Comparison of ENCODE assay signal across 8 mouse cellular contexts in genomic region chr11:51817756-51818155, GRCm38 (mm10). TPM values are rescaled to one million over a fixed set of nuclear protein-coding genes. Genes with fewer than 3 reads are reported as not detected.
A peak's percentile ranks its signal among the peaks of the same experiment; 100 is the strongest.
DNase-seq lines count a peak whose midpoint lies in the region; ATAC-seq and TF ChIP-seq lines count a peak whose summit lies in the region.

No protein-coding gene starts in this region.

- peak; percentile 90 for DNase-seq in neural tube, embryonic 10.5 days (ENCODE audit: extremely low spot score, low spot score)
- DNase-seq in cerebellum, adult 18-20 months, result peak; percentile 80 to 87
- DNase-seq in frontal cortex, postnatal 36 days (ENCODE audit: low spot score in 2 of 2), result peak; percentile 83 to 86
- DNase-seq in kidney, adult 8-10 months, result peak; percentile 79 to 91
- DNase-seq in limb, embryonic 14.5 days (ENCODE audit: low spot score), result peak; percentile 87
- DNase-seq in neural tube, embryonic 11.5 days (ENCODE audit: low spot score), result peak; percentile 82

- no peaks in the 10 kb centered on the region for H3K27me3 ChIP-seq in neural tube, embryonic 15.5 days (replicated peaks)
- H3K27me3 ChIP-seq in limb, embryonic 14.5 days (ENCODE audit: control insufficient read depth, insufficient read depth, low read length), result no peaks in the 10 kb centered on the region
- H3K27me3 ChIP-seq in neural tube, embryonic 11.5 days (ENCODE audit: control insufficient read depth, insufficient read depth, low read length), result no peaks in the 10 kb centered on the region
- no peaks in the 10 kb centered on the region for H3K27me3 ChIP-seq in testis, adult 2 months (ENCODE audit: control insufficient read depth, insufficient read depth, low read length)

- no peak overlapping the region for H3K27ac ChIP-seq in neural tube, embryonic 15.5 days (replicated peaks)
- H3K27ac ChIP-seq in limb, embryonic 14.5 days (replicated peaks; ENCODE audit: low read depth, low read length), result no peak overlapping the region
- no peak overlapping the region for H3K27ac ChIP-seq in neural tube, embryonic 11.5 days (ENCODE audit: low read depth, low read length)
- no peak overlapping the region for H3K27ac ChIP-seq in testis, adult 2 months (ENCODE audit: control insufficient read depth, insufficient read depth, low read depth, low read length)

- H3K4me1 ChIP-seq in neural tube, embryonic 15.5 days, result peaks cover 6% of the 10 kb centered on the region; the same call in 1 of the 2 replicates
- no peaks in the 10 kb centered on the region for H3K4me1 ChIP-seq in limb, embryonic 14.5 days (ENCODE audit: control insufficient read depth, insufficient read depth, low read length)
- H3K4me1 ChIP-seq in neural tube, embryonic 11.5 days (ENCODE audit: control insufficient read depth, insufficient read depth, low read length), result no peaks in the 10 kb centered on the region
- H3K4me1 ChIP-seq in testis, adult 2 months (ENCODE audit: control insufficient read depth, insufficient read depth, low read length), result peaks cover 5% of the 10 kb centered on the region; the same call in 1 of the 2 replicates

- no peak overlapping the region for H3K9ac ChIP-seq in neural tube, embryonic 15.5 days (replicated peaks)
- H3K9ac ChIP-seq in limb, embryonic 14.5 days (ENCODE audit: low read depth, low read length, severe bottlenecking), result no peak overlapping the region
- H3K9ac ChIP-seq in neural tube, embryonic 11.5 days (ENCODE audit: low read length), result no peak overlapping the region

- H3K4me3 ChIP-seq in neural tube, embryonic 15.5 days (replicated peaks), result no peak overlapping the region
- no peak overlapping the region for H3K4me3 ChIP-seq in limb, embryonic 14.5 days (replicated peaks; ENCODE audit: low read length)
- H3K4me3 ChIP-seq in neural tube, embryonic 11.5 days (ENCODE audit: low read depth, low read length), result no peak overlapping the region
- no peak overlapping the region for H3K4me3 ChIP-seq in testis, adult 2 months (ENCODE audit: control insufficient read depth, low read depth, low read length)

- H3K9me3 ChIP-seq in neural tube, embryonic 15.5 days (replicated peaks), result no peaks in the 10 kb centered on the region
- H3K9me3 ChIP-seq in limb, embryonic 14.5 days (ENCODE audit: control insufficient read depth, low read length), result no peaks in the 10 kb centered on the region
- no peaks in the 10 kb centered on the region for H3K9me3 ChIP-seq in neural tube, embryonic 11.5 days (ENCODE audit: control insufficient read depth, low read length)

- no peak for TF ChIP-seq POLR2A in limb, embryonic 14.5 days (IDR thresholded peaks at IDR 0.05; ENCODE audit: borderline replicate concordance, extremely low read depth, insufficient read depth, insufficient read length)
- TF ChIP-seq POLR2A in testis, adult 2 months (IDR thresholded peaks at IDR 0.05; ENCODE audit: control insufficient read depth, low read depth, low read length), result no peak

- peak; percentile 86 for TF ChIP-seq CTCF in testis, adult 2 months (IDR thresholded peaks at IDR 0.05; ENCODE audit: control insufficient read depth, insufficient read depth, insufficient replicate concordance, low read depth, low read length)

- WGBS in neural tube, embryonic 15.5 days, result 39% methylated on average over 6 of the region's 6 CpGs
- WGBS in limb, embryonic 14.5 days, result 40% methylated on average over 6 of the region's 6 CpGs
- 42% methylated on average over 6 of the region's 6 CpGs for WGBS in neural tube, embryonic 11.5 days

- no peak overlapping the region for H3K4me2 ChIP-seq in neural tube, embryonic 15.5 days
- no peak overlapping the region for H3K4me2 ChIP-seq in limb, embryonic 14.5 days (replicated peaks; ENCODE audit: low read depth, low read length, severe bottlenecking)
- H3K4me2 ChIP-seq in neural tube, embryonic 11.5 days (ENCODE audit: low read depth), result no peak overlapping the region

- no peak for ATAC-seq in neural tube, embryonic 15.5 days (ENCODE audit: low FRiP score)
- ATAC-seq in limb, embryonic 14.5 days (ENCODE audit: low FRiP score, low read depth), result peak; percentile 60; the same call in 1 of the 2 replicates
- ATAC-seq in neural tube, embryonic 11.5 days (ENCODE audit: insufficient read depth, low FRiP score, low TSS enrichment), result no peak

- H3K36me3 ChIP-seq in neural tube, embryonic 15.5 days, result no peaks in the 10 kb centered on the region
- peaks cover 51% of the 10 kb centered on the region for H3K36me3 ChIP-seq in limb, embryonic 14.5 days (ENCODE audit: control insufficient read depth, insufficient read depth, low read length)
- no peaks in the 10 kb centered on the region for H3K36me3 ChIP-seq in neural tube, embryonic 11.5 days (ENCODE audit: control insufficient read depth, insufficient read depth, low read length)
- H3K36me3 ChIP-seq in testis, adult 2 months (ENCODE audit: control insufficient read depth, insufficient read depth, low read length), result no peaks in the 10 kb centered on the region

RNA-seq across cellular contexts. Expression of gene Jade2, which starts 39.7 kb away (rescaled TPM):
- polyA plus RNA-seq in neural tube, embryonic 15.5 days (2015; fragmentation: Nextera tagmentation; extraction: Ambion mirVana), result 0.69 and 1.6 TPM in 2 replicates
- 5.2 and 5.7 TPM in 2 replicates for polyA plus RNA-seq in limb, embryonic 14.5 days (2012; rRNA removed)
- 1.7 and 1.8 TPM in 2 replicates for polyA plus RNA-seq in limb, embryonic 14.5 days (2014; fragmentation: Nextera tagmentation; extraction: Ambion mirVana)
- polyA plus RNA-seq in neural tube, embryonic 11.5 days (2014; fragmentation: Nextera tagmentation; extraction: Ambion mirVana), result 0.07 and 0.16 TPM in 2 replicates
- polyA plus RNA-seq in testis, adult 2 months (2012; rRNA removed), result 2.9 and 3.4 TPM in 2 replicates

RNA-seq across cellular contexts. Expression of gene Sar1b, which starts 54.3 kb away (rescaled TPM):
- 207 and 237 TPM in 2 replicates for polyA plus RNA-seq in neural tube, embryonic 15.5 days (2015; fragmentation: Nextera tagmentation; extraction: Ambion mirVana)
- 54.7 and 55.1 TPM in 2 replicates for polyA plus RNA-seq in limb, embryonic 14.5 days (2012; rRNA removed)
- 98.2 and 117 TPM in 2 replicates for polyA plus RNA-seq in limb, embryonic 14.5 days (2014; fragmentation: Nextera tagmentation; extraction: Ambion mirVana)
- 124 and 126 TPM in 2 replicates for polyA plus RNA-seq in neural tube, embryonic 11.5 days (2014; fragmentation: Nextera tagmentation; extraction: Ambion mirVana)
- polyA plus RNA-seq in testis, adult 2 months (2012; rRNA removed), result 11.8 and 14.9 TPM in 2 replicates

RNA-seq across cellular contexts. Expression of gene Sec24a, which starts 54.3 kb away (rescaled TPM):
- polyA plus RNA-seq in neural tube, embryonic 15.5 days (2015; fragmentation: Nextera tagmentation; extraction: Ambion mirVana), result 14.7 and 16.0 TPM in 2 replicates
- 15.2 and 19.4 TPM in 2 replicates for polyA plus RNA-seq in limb, embryonic 14.5 days (2012; rRNA removed)
- 18.0 and 18.5 TPM in 2 replicates for polyA plus RNA-seq in limb, embryonic 14.5 days (2014; fragmentation: Nextera tagmentation; extraction: Ambion mirVana)
- polyA plus RNA-seq in neural tube, embryonic 11.5 days (2014; fragmentation: Nextera tagmentation; extraction: Ambion mirVana), result 14.1 and 14.9 TPM in 2 replicates
- 19.7 and 22.1 TPM in 2 replicates for polyA plus RNA-seq in testis, adult 2 months (2012; rRNA removed)
